Mouse (Mus musculus): ENCODE measurements at regions not wholly inside any gene's neighbourhood (a gene's known extent, or its start where the extent isn't known, plus 50 kb on each side); places are given as distances from the start of the nearest gene placed in this dataset.
"Not testable (repeated sequence)": the region's sequence is repeated elsewhere in the genome, so short reads cannot be mapped to it uniquely, and the experiment has no call there.

DNA sequence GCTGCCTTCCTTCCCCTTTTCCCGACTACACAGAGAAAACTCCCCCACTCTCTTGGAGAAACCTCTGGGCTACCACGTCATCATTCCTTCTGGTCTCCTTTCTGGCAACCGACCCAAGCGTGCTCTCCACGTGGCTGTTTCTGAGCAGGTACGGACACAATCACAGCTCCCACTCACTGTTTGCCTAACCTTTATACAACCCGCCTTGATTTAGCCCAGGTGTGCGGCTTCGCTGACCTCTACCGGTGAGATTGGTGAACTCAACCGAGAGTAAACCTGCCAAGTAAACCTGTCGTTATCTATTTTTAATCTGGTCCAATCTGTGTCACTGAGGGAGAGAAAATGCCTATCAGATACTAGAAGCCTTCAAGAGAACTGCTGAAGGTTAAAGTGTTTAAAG, 142.7 kb upstream of the Gnai1 start:
- no peak for DNase-seq (ENCODE audit: inconsistent age in 2 of 2, low spot score in 1 of 2)

DNA sequence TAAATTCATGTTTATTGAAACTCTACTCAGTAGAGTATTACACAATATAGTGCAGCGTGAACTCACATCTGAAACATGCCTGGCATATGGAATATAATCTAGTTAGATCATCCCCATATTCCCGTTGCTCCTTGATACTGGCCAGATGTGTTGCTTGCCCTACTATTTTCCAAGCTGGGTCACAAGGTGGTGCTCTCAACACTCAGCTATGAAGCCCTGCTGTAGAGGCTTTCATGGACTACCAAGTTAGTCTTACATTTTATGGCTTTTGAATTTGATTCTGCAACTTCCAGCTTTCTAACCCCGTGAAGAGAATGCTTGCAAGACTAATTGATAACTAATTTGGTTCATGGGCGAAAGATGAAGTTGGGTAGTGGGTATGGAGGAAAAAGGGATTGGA, 134.2 kb upstream of the Gnai1 start:
- DNase-seq (ENCODE audit: inconsistent age in 2 of 2, low spot score in 1 of 2) = no peak

GRCm38 (mm10) chr5:18489709-18490108, 129.6 kb upstream of the Gnai1 start:
- no peak for DNase-seq (ENCODE audit: inconsistent age in 2 of 2, low spot score in 1 of 2)

DNA sequence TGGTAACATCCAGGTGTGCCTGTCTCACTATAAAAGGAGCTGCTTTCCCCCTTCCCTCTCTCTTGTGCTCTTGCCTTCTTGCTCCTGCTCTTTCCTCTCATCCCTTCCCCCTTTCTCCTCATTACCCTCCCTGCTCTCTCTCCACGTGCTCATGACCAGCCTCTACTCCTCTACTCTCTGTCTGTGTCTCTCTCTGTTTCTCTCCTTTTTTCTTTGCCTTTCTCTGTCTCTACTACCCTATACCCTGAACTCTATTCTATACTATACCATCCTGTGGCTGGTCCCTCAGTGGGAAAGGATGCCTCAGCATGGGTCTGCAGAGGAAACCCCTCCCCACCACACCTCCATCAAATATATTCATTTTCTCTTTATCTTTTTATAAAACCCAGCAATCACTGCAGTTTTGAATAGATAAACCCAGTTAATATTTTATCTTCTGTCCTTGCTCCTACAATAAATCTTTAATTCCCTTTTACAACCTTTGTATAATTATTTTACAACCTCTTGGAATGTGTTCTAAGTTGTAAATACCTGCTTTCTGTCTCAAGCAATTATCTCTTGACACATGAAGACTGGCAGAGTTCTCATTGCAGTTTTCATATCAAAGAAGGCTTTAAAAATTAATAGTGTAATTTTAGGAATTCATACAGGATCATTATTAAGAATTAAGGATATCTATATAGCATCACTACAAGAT, 127.1 kb upstream of the Gnai1 start:
- no peak for DNase-seq (ENCODE audit: inconsistent age in 2 of 2, low spot score in 1 of 2)

DNA sequence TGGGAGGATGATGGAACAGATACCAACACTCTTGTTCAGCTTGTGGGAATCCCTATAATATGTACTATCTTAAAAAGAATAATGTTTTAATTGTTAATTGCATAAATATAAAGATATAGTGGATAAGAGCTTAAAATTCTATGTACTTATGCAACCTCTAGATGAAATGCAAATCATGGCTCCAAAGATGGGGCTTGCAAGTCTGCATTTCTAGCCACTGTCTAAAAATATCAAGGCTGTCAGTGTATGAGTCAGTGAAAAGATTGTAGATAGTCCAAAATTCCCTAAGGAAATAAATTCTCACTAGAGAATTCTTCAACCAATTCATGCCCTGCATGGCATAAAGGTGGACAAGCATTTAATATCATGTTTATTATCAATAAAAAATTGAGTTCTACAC, 124.2 kb upstream of the Gnai1 start:
- no peak for DNase-seq (ENCODE audit: inconsistent age in 2 of 2, low spot score in 1 of 2)

GRCm38 (mm10) chr5:18478420-18478819, 118.3 kb upstream of the Gnai1 start:
- no peak for DNase-seq (ENCODE audit: inconsistent age in 2 of 2, low spot score in 1 of 2)

- DNase-seq (ENCODE audit: inconsistent age in 2 of 2, low spot score in 1 of 2) = no peak
Measured at GRCm38 (mm10) chr5:18477372-18478017, 117.3 kb upstream of the Gnai1 start.

DNA sequence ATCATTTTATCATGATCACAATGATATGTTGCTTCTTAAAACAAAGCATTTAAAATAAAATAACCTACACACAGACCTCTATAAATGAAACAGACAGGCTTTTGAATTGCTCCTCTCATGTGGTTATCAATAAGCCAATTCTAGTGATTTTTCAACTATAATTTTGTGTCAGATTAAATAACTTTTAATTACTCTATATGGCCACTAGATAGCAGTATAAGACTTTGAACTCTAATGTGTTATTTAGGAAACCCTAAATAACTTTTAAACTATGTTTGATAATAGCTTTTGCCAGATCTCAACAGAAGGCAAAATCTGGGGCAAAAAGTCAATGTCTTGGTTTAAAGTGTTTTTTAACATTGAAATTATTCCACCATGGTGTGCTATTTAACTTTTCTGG, 112.0 kb upstream of the Gnai1 start:
- DNase-seq (ENCODE audit: inconsistent age in 2 of 2, low spot score in 1 of 2) = no peak

DNA sequence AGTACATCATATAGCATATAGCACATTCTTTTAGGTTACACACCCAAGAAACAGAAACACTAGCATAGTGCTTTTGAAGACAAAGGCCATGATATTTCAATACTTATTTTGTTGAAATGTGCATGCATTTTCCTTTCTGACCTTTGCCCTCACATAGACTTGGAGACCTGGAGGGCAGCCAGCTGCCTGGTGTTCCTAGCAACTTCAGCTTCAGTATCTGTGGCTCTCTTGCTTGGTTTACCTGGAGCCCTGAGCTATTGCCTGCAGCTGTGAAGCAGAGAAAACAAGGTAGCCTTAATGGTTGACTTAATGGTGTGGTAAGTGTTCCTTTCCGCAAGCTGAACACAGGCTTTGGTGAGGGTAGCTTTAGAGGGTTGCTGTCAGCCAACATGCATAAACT, 97.6 kb upstream of the Gnai1 start:
- DNase-seq (ENCODE audit: inconsistent age in 2 of 2, low spot score in 1 of 2) = no peak

GRCm38 (mm10) chr5:18456196-18456595, 96.0 kb upstream of the Gnai1 start:
- no peak for DNase-seq (ENCODE audit: inconsistent age in 2 of 2, low spot score in 1 of 2)

- DNase-seq (ENCODE audit: inconsistent age in 2 of 2, low spot score in 1 of 2) = not testable (repeated sequence)
Measured at GRCm38 (mm10) chr5:18452871-18453757, 93.0 kb upstream of the Gnai1 start.

- DNase-seq (ENCODE audit: inconsistent age in 2 of 2, low spot score in 1 of 2) = no peak
Measured at GRCm38 (mm10) chr5:18449261-18449660, 89.1 kb upstream of the Gnai1 start.

DNA sequence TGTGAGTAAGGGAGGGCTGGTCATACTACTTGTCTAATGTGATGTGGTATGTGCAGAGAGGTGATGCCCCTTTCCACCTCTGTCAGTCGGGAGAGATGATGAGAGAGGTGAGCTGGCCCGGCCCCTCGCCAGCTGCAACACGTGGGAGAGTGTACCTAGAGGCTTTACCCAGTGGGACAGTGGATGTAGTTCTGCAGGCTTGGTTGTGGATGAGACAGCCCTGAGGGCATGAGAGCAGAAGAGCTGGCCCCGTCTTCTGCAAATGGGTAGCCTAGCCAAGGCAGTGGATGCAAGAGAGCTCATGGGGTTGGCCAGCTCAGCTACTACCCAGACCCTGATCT, 88.1 kb upstream of the Gnai1 start:
- no peak for DNase-seq (ENCODE audit: inconsistent age in 2 of 2, low spot score in 1 of 2)

DNA sequence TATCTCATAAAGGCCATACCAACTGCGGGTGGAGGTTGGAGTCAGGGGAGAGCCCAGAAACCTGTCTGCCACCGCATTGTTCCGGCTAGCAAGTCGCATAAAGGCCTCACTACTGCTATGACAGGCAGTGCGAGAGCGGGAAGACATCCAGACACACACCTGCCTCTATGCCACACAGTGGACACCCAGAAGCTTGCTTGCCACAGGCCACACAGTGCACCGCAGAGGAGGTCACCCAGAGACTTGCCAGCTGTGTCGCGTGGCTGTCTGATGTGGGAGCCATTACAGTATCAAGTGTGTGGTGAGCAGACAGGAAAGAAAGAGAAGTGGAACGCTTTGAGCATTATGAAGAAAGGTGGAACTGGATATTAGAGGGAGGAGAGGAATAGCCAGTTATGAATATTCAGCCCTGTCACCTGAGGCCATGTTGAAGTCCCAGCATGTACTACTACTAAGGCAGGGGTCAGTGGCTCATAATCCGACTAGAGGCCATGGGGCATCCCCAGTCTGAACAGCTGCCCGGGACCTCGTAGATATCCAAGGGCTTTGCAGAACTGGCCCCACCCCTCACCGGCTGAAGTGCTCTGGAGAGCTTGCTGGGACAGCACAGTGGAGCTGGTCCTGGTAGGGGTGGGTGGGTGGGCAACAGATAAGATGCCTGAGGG, 87.6 kb upstream of the Gnai1 start:
- DNase-seq (ENCODE audit: inconsistent age in 2 of 2, low spot score in 1 of 2) = no peak

GRCm38 (mm10) chr5:18445969-18446368, 85.8 kb upstream of the Gnai1 start:
- peak; percentile 33 to 85 for DNase-seq (ENCODE audit: inconsistent age in 2 of 2, low spot score in 1 of 2)

DNA sequence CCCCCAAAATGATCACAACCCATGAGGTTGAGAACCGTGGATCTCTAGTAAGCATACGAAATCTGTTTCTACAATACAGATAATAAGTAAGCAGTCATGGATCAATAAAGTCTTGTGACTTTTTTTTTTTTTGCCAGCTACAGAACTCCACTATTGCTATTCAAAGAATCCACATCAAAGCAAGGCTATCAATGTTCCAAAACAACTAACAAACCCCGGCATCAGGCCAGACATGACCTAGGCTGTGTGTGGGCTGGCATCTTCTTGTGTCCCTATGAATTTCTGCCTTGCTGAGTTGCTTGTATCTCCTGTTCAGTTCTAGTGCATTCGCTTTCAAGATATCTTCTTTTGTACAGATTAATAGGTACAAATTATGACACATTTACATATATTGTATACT, 79.8 kb upstream of the Gnai1 start:
- DNase-seq (ENCODE audit: inconsistent age in 2 of 2, low spot score in 1 of 2) = no peak

DNA sequence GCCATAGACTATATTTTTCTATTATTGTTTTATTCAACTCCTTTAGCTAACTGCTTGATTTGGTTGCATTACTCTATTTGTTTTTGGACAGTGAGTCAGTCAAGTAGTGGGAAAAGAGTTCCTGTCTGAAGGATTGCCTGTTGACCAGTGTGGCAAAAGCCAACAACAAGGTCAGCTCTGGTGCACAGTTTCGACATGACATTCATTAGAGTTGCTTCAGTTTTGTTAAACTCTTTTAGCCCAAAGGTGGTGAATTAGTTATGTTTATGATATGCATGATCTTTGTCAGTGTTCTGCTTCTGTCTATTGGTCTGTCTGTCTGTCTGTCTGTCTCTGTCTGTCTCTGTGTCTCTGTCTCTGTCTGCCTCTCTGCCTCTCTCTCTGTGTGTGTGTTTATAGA, 79.1 kb upstream of the Gnai1 start:
- DNase-seq (ENCODE audit: inconsistent age in 2 of 2, low spot score in 1 of 2) = peak in 1 of 2 experiments; percentile 29

DNA sequence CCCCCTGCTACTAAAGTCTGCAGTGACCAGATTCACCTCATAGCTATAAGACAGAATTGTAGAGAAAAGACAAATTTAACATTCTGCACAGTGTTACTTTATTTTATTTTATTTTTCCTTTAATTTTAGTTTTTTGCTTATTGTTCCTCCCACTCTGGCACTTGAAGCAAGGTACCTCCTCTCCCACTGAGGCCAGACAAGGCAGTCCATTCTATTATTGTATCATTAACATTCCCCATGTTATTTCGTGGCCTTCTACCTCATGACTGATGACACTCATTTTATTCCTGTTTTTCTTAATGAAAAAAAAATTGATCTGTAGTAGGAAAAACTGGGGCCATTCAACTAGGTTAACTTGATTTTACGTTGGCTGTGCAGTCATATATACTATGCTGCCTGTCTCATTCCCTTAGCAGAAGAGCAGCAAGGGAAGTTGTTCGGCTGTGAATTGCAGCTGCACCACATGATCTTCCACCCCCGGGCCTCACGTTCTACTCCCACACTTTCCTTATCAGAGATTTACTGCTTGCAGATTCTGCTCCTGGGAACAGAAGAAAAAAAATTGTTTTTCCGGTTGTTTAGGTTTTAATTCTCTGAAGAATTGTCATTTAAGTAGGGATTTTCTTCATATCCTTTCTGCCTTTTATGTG, 76.1 kb upstream of the Gnai1 start:
- no peak for DNase-seq (ENCODE audit: inconsistent age in 2 of 2, low spot score in 1 of 2)

- no peak for DNase-seq (ENCODE audit: inconsistent age in 2 of 2, low spot score in 1 of 2)
Measured at GRCm38 (mm10) chr5:18434245-18434644, 74.1 kb upstream of the Gnai1 start.

DNA sequence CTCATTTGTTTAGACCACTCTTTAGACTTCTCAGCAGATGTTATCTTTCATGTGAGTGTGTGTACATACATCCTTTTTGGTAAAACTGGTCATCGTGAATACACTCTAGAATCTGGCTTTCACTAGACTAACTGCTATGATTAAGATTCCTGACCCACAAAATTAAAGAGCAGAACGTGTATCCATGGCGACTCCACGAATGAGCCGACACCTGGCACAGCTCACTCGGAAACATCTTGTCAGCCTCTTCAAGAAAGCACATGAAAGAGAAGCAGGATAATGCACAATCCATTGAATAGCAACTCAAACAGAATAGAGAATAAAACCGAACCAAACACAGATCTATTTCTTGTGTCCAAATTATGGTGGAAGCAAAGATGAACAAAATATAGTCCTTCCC, 73.1 kb upstream of the Gnai1 start:
- DNase-seq (ENCODE audit: inconsistent age in 2 of 2, low spot score in 1 of 2) = no peak

DNA sequence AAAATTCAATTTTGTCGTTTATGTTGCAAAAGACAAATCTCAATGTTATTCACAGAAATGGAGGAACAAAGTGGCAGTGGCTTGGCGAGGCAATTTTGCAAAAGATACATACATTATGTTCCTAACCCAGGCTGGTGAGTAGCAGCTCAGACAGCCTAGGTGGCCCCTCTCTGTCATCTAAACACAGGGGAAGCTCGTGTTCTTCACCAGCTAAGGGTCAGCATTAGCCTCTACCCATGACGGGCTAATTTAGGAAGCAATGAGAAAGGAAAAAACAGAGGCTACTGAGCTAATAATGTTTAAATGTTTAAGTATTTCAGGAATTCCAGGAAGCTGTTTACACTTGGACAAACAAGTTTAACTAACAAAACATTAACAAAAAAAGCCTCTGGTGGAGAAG, 64.9 kb upstream of the Gnai1 start:
- DNase-seq (ENCODE audit: inconsistent age in 2 of 2, low spot score in 1 of 2) = no peak

Data from adrenal gland, adult (tissue).